Mouse (Mus musculus) urinary bladder, postnatal 36 days (tissue): ENCODE measurements around the gene Anks4b.

ENCODE experiments used
- DNase-seq, 2 experiments: peaks; one replicate each; pipeline ENCODE4 v3.0.0; 2022; ENCODE audit warnings: low spot score in 2 of 2, mixed read lengths in 1 of 2

Gene Anks4b

GRCm38 (mm10) chr7:120173603-120174244, at the start of gene Anks4b:
TSS of gene Anks4b (plus strand) at chr7:120173858.
- DNase-seq: no peak

- DNase-seq: peak; percentile 65
These were observed 48.8 kb upstream of the Anks4b start for GRCm38 (mm10) chr7:120124844-120125243.

GRCm38 (mm10) chr7:120126976-120127685, 46.5 kb upstream of the Anks4b start:
- DNase-seq: no peak

- DNase-seq: no peak
These were observed 46.0 kb upstream of the Anks4b start for GRCm38 (mm10) chr7:120127686-120128059.

- DNase-seq: no peak
These were observed 44.7 kb upstream of the Anks4b start for GRCm38 (mm10) chr7:120128951-120129350.

GRCm38 (mm10) chr7:120142743-120143142, 30.9 kb upstream of the Anks4b start:
- DNase-seq: no peak

- DNase-seq: no peak
These were observed 28.5 kb upstream of the Anks4b start, which contains the start of gene Zp2 for GRCm38 (mm10) chr7:120145191-120145590. TSS of gene Zp2 (minus strand) at chr7:120145291.

- DNase-seq: no peak
These were observed 23.4 kb upstream of the Anks4b start for GRCm38 (mm10) chr7:120150257-120150656.

- DNase-seq: no peak
These were observed 22.8 kb upstream of the Anks4b start for GRCm38 (mm10) chr7:120150898-120151297.

GRCm38 (mm10) chr7:120156841-120157409, 16.7 kb upstream of the Anks4b start:
- no peak for DNase-seq

GRCm38 (mm10) chr7:120157575-120158061, 16.0 kb upstream of the Anks4b start:
- no peak for DNase-seq

GRCm38 (mm10) chr7:120158121-120158613, 15.5 kb upstream of the Anks4b start:
- no peak for DNase-seq

GRCm38 (mm10) chr7:120163581-120164251, 9.9 kb upstream of the Anks4b start:
- no peak for DNase-seq

GRCm38 (mm10) chr7:120172188-120172700, 1.4 kb upstream of the Anks4b start:
- no peak for DNase-seq

- no peak for DNase-seq
These were observed 1.3 kb downstream of the Anks4b start for GRCm38 (mm10) chr7:120174723-120175504.

GRCm38 (mm10) chr7:120177611-120178010, 4.0 kb downstream of the Anks4b start:
- DNase-seq: no peak

GRCm38 (mm10) chr7:120178935-120179334, 5.3 kb downstream of the Anks4b start:
- no peak for DNase-seq

GRCm38 (mm10) chr7:120180547-120180946, 6.9 kb downstream of the Anks4b start:
- DNase-seq: no peak

- DNase-seq: no peak
These were observed 8.0 kb downstream of the Anks4b start for GRCm38 (mm10) chr7:120181401-120182230.

- DNase-seq: no peak
These were observed 9.2 kb downstream of the Anks4b start for GRCm38 (mm10) chr7:120182891-120183290.
